Comparison of ENCODE assay signal across 21 mouse cellular contexts in genomic region chr5:39931890-39932289, GRCm38 (mm10).
"Had no signal": no experiment of that assay in that cellular context is flagged by ENCODE, and none has a peak within 500 bp of the region (broad histone marks: within the 10 kb centered on the region; RNA-seq: fewer than 3 reads in every experiment).

No protein-coding gene starts in this region.

- DNase-seq: cerebellum, adult 8-10 months; cerebellum, adult 9-10 months; cerebellum, adult 9-11 months; cerebellum, postnatal 10 days; cerebellum, postnatal 14 days; cerebellum, postnatal 25 days; cerebellum, postnatal 36 days; embryo, embryonic 11 days; forebrain, postnatal 0 days; gastrocnemius, adult 2 months; gastrocnemius, postnatal 10 days; gastrocnemius, postnatal 14 days; gastrocnemius, postnatal 25 days; gastrocnemius, postnatal 36 days; heart, adult 11 months; heart, adult 18-20 months; heart, adult 2 months had no signal

- ATAC-seq: forebrain, embryonic 13.5 days; forebrain, embryonic 14.5 days; forebrain, embryonic 15.5 days; forebrain, embryonic 16.5 days had no signal
